Mouse (Mus musculus) liver, embryonic 14.5 days (tissue): ENCODE results near the gene Efnb2. TPM values are rescaled to one million over a fixed set of nuclear protein-coding genes. Genes with fewer than 3 reads are reported as not detected.

Experiments
- ATAC-seq: fragments of 200-750 bp; cut with Nextera tagmentation; 2 replicates; pipeline ENCODE4 v1.8.0; 2017; ENCODE audit warnings: moderate number of reproducible peaks, mild to moderate bottlenecking, moderate library complexity; ENCODE audit not compliant: insufficient read depth
- DNase-seq, 3 experiments: peaks; one replicate each; pipeline ENCODE4 v3.0.0-alpha.2; 2012 to 2013; ENCODE audit warnings: low read depth in 3 of 3, low spot score in 3 of 3
- H3K27ac ChIP-seq: fragments of 300-500 bp; sonication (generic); 2 replicates; pipeline ENCODE4 v1.5.1; 2014; ENCODE audit warnings: moderate library complexity, mild to moderate bottlenecking, control low read depth, inconsistent platforms
- H3K27me3 ChIP-seq: fragments of 300-500 bp; sonication (generic); 2 replicates; pipeline ENCODE4 v1.6.1; 2014; ENCODE audit warnings: mild to moderate bottlenecking, low read length, moderate library complexity; ENCODE audit not compliant: control insufficient read depth, insufficient read depth
- H3K36me3 ChIP-seq: fragments of 300-500 bp; sonication (generic); replicated peaks from 2 replicates; pipeline ENCODE4 v1.6.1; 2014; ENCODE audit warnings: low read depth; ENCODE audit not compliant: control insufficient read depth, insufficient read depth
- H3K4me1 ChIP-seq, 2 experiments: fragments of 200-500 bp in 1 of 2; fragments of 300-500 bp in 1 of 2; sonication (generic) in 1 of 2; replicated peaks; 2 replicates each; pipeline ENCODE4 v1.6.1; 2012 to 2014; ENCODE audit warnings: antibody characterized with exemption in 1 of 2, inconsistent platforms in 1 of 2, low read length in 1 of 2; ENCODE audit not compliant: control insufficient read depth in 2 of 2, insufficient read depth in 2 of 2
- H3K4me2 ChIP-seq: fragments of 300-500 bp; sonication (generic); 2 replicates; pipeline ENCODE4 v1.6.1; 2014; ENCODE audit warnings: low read depth, mild to moderate bottlenecking, control low read depth, moderate library complexity
- H3K4me3 ChIP-seq, 2 experiments: fragments of 200-500 bp in 1 of 2; fragments of 300-500 bp in 1 of 2; sonication (generic) in 1 of 2; 2 replicates each; pipeline ENCODE4 v1.5.1; 2012 to 2014; ENCODE audit warnings: low read depth in 2 of 2, low read length in 2 of 2, mild to moderate bottlenecking in 2 of 2, control low read depth in 1 of 2, inconsistent platforms in 1 of 2, moderate library complexity in 1 of 2; ENCODE audit not compliant: insufficient read depth in 1 of 2
- H3K9ac ChIP-seq: fragments of 300-500 bp; sonication (generic); replicated peaks from 2 replicates; pipeline ENCODE4 v1.6.1; 2014; ENCODE audit warnings: mild to moderate bottlenecking, control low read depth, moderate library complexity
- H3K9me3 ChIP-seq: fragments of 300-500 bp; sonication (generic); 2 replicates; pipeline ENCODE4 v1.6.1; 2016; ENCODE audit warnings: low read length, mixed read lengths; ENCODE audit not compliant: control insufficient read depth
- CTCF ChIP-seq: IDR thresholded peaks from 2 replicates; pipeline ENCODE4 v1.5.1; 2016; ENCODE audit warnings: antibody characterized with exemption, low read depth, control low read depth
- EP300 ChIP-seq: IDR thresholded peaks from 2 replicates; pipeline ENCODE4 v1.6.1; 2016; ENCODE audit warnings: antibody characterized with exemption, low read depth
- WGBS: fragments of 180-500 bp; shearing (Covaris S2); extraction: QIAGEN DNeasy Blood & Tissue Kit; methylation state at CpG from one replicate; pipeline ENCODE4 v1.1.7; 2014; ENCODE audit not compliant: insufficient replicate concordance; 5-methylcytosine and 5-hydroxymethylcytosine counted together
- polyA plus RNA-seq, 2 experiments: library from polyadenylated mRNA; depleted of rRNA in 1 of 2; stranded (reverse) in 1 of 2; unstranded in 1 of 2; fragments of >200 nt; fragmentation: Nextera tagmentation in 1 of 2; extraction: Ambion mirVana in 1 of 2; gene quantifications; 2 replicates each; pipeline versions ENCODE4 v1.2.1 to v1.2.3; 2012 to 2014

The Efnb2 gene
- polyA plus RNA-seq, 2 experiments = 0.79 to 0.85 TPM

DNA sequence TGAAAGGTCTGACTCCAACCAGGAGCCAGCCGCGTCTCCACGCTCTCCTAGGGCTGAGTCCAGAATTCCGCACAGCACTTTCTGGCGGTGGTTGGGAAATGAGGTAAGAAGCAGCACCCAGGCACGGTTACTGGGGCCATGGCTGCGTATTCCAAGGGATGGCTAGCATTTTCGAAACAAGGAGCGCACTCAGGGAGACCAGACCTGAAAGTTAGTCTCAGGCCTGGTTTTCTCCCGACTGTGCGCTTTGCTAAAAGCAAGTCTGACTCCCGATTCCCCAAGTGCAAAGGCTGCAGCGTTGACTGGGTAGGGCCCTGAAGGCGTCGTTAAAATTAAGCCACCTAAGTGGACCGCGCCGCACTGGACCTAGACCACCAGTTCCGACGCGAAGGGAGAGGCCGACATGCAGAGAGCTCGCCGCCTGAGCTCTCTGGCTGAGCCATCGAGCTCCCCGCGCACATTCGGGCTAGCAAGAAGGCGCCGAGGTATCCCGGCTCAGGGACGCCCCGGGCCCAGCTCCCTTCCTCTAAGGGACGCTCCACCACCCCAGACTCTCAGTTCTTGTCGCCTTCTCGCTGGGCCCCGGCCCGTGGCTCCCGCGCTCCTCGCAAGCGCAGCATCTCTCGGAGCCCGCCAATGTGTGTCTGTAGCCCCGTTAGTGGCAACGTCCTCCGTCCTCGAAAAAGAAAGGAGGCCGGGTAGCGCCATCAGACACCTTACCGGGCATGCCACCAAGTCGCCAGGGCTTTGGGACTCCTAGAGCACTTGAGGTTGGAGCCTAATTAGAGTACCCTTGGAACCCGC, 1.3 kb downstream of the Efnb2 start:
- TF ChIP-seq CTCF (no peak), EP300 (no peak)
- WGBS = 2% methylated on average over 53 of the region's 53 CpGs
- DNase-seq = no peak
- peaks cover 3% of the 10 kb centered on the region; the same call in 1 of the 2 replicates for H3K36me3 ChIP-seq
- H3K27me3 ChIP-seq = peaks cover 35% of the 10 kb centered on the region
- no peak overlapping the region for H3K27ac ChIP-seq
- peak overlapping the region; percentile 29 to 53; a peak in 3 of 4 replicates for H3K4me3 ChIP-seq
- H3K4me2 ChIP-seq = peak overlapping the region; percentile 91
- no peaks in the 10 kb centered on the region for H3K9me3 ChIP-seq
- H3K9ac ChIP-seq = no peak overlapping the region
- H3K4me1 ChIP-seq = peaks cover 0 to 2% of the 10 kb centered on the region in 2 experiments; a peak in 1 of 4 replicates
- no peak for ATAC-seq

DNA sequence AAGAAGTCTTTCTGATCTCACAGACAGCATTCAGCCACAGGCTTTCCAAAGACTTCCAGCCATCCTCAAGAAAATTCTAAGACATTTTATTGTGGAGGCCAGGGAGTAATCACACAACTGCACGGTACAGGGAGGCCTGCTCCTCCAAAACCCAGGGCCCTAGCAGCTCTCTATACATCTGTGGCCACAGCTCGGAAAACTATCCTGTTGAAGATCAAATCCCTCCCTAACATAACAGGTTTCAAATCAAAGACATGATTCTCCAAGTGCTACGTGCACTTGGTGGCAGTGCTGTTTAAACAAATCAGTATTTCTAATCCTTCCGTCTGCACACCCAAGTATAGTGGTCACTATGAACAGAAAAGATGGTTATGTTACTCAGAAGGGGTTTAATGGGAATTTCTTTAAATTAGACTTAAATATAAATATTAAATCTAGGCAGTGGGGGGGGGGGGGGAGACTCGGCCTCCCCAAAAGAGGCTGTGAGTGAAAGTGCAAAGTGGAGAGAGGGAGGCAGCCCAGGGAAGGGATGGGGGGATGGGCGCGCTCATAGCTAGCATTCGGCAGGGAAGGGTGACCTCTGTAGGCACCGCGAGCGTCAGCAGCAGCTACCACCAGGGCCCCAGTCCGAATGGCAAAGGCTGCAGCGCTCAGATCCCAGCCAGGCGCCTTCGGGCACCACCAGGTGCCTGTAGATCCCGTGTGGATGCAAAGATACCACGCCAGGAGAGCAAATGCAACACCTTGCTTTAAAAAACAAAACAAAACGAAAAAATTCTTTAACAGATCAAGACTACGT, 2.4 kb downstream of the Efnb2 start:
- DNase-seq (peak in 2 of 3 experiments; percentile 11 to 17), ATAC-seq (no peak)
- TF ChIP-seq EP300 (no peak), CTCF (peak; percentile 67)
- no peaks in the 10 kb centered on the region for H3K9me3 ChIP-seq
- peaks cover 0 to 2% of the 10 kb centered on the region in 2 experiments; a peak in 1 of 4 replicates for H3K4me1 ChIP-seq
- H3K36me3 ChIP-seq = no peaks in the 10 kb centered on the region
- 13% methylated on average over 19 of the region's 19 CpGs for WGBS
- H3K4me2 ChIP-seq = peak overlapping the region; percentile 26; the same call in 1 of the 2 replicates
- H3K9ac ChIP-seq = no peak overlapping the region
- peaks cover 35% of the 10 kb centered on the region for H3K27me3 ChIP-seq
- no peak overlapping the region for H3K27ac ChIP-seq
- no peak overlapping the region for H3K4me3 ChIP-seq

GRCm38 (mm10) chr8:8657692-8658355, 3.2 kb downstream of the Efnb2 start:
- no peak overlapping the region for H3K9ac ChIP-seq
- 65% methylated on average over 5 of the region's 5 CpGs for WGBS
- DNase-seq (no peak), ATAC-seq (no peak)
- peaks cover 35% of the 10 kb centered on the region for H3K27me3 ChIP-seq
- H3K27ac ChIP-seq = no peak overlapping the region
- H3K4me2 ChIP-seq = 0 out of 2 replicates have a peak overlapping the region, but pooled peaks have one; percentile 6
- TF ChIP-seq CTCF (no peak), EP300 (no peak)
- 0 out of 4 replicates have a peak, but pooled peaks cover 0 to 2% of the 10 kb centered on the region in 2 experiments for H3K4me1 ChIP-seq
- no peaks in the 10 kb centered on the region for H3K9me3 ChIP-seq
- H3K36me3 ChIP-seq = no peaks in the 10 kb centered on the region
- no peak overlapping the region for H3K4me3 ChIP-seq

GRCm38 (mm10) chr8:8656578-8657441, 4.2 kb downstream of the Efnb2 start:
- WGBS = 50% methylated on average over 14 of the region's 14 CpGs
- no peaks in the 10 kb centered on the region for H3K4me1 ChIP-seq
- TF ChIP-seq EP300 = no peak
- no peak for TF ChIP-seq CTCF
- no peak for ATAC-seq
- H3K36me3 ChIP-seq = no peaks in the 10 kb centered on the region
- no peaks in the 10 kb centered on the region for H3K9me3 ChIP-seq
- H3K27ac ChIP-seq = no peak overlapping the region
- peaks cover 35% of the 10 kb centered on the region for H3K27me3 ChIP-seq
- no peak overlapping the region for H3K4me3 ChIP-seq
- DNase-seq = no peak
- no peak overlapping the region for H3K4me2 ChIP-seq
- no peak overlapping the region for H3K9ac ChIP-seq
